Mouse (Mus musculus) forebrain, embryonic 12.5 days (tissue): Measurements from ENCODE around the gene 1500009C09Rik. TPM values are rescaled to one million over a fixed set of nuclear protein-coding genes. Genes with fewer than 3 reads are reported as not detected.

ENCODE experiments used
- ATAC-seq: fragments of 200-750 bp; cut with Nextera tagmentation; 2 replicates; pipeline ENCODE4 v1.8.0; 2017; ENCODE audit warnings: moderate TSS enrichment; ENCODE audit not compliant: low FRiP score
- H3K27ac ChIP-seq: fragments of 300-500 bp; sonication (generic); 2 replicates; pipeline ENCODE4 v1.5.1; 2016; ENCODE audit warnings: mild to moderate bottlenecking
- H3K27me3 ChIP-seq: fragments of 300-500 bp; sonication (generic); 2 replicates; pipeline ENCODE4 v1.6.1; 2016; ENCODE audit warnings: mild to moderate bottlenecking
- H3K36me3 ChIP-seq: fragments of 300-500 bp; sonication (generic); replicated peaks from 2 replicates; pipeline ENCODE4 v1.6.1; 2016; ENCODE audit warnings: mild to moderate bottlenecking
- H3K4me1 ChIP-seq: fragments of 300-500 bp; sonication (generic); 2 replicates; pipeline ENCODE4 v1.6.1; 2016
- H3K4me2 ChIP-seq: fragments of 300-500 bp; sonication (generic); 2 replicates; pipeline ENCODE4 v1.6.1; 2016; ENCODE audit warnings: mild to moderate bottlenecking, moderate library complexity
- H3K4me3 ChIP-seq: fragments of 300-500 bp; sonication (generic); replicated peaks from 2 replicates; pipeline ENCODE4 v1.5.1; 2016; ENCODE audit warnings: mild to moderate bottlenecking
- H3K9ac ChIP-seq: fragments of 300-500 bp; sonication (generic); 2 replicates; pipeline ENCODE4 v1.6.1; 2016; ENCODE audit warnings: mild to moderate bottlenecking
- H3K9me3 ChIP-seq: fragments of 300-500 bp; sonication (generic); 2 replicates; pipeline ENCODE4 v1.6.1; 2016
- WGBS: fragments of 180-500 bp; shearing (Covaris S2); methylation state at CpG from one replicate; pipeline ENCODE4 v1.1.7; 2016; 5-methylcytosine and 5-hydroxymethylcytosine counted together
- polyA plus RNA-seq: library from polyadenylated mRNA; unstranded; fragments of >200 nt; fragmentation: Nextera tagmentation; extraction: Ambion mirVana; gene quantifications from 2 replicates; pipeline ENCODE4 v1.2.1, GENCODE M21; 2016

1500009C09Rik gene
- polyA plus RNA-seq, 1 experiment from 2014 or later = 4.7 TPM

- Histone ChIP-seq H3K4me1 (peaks cover 5% of the 10 kb centered on the region), H3K4me3 (no peak within 1 kb of the TSS), H3K36me3 (no peaks in the 10 kb centered on the region), H3K27me3 (peaks cover 6% of the 10 kb centered on the region; the same call in 1 of the 2 replicates), H3K9me3 (no peaks in the 10 kb centered on the region), H3K9ac (no peak within 1 kb of the TSS), H3K4me2 (no peak within 1 kb of the TSS), H3K27ac (no peak within 1 kb of the TSS)
- WGBS = 65% methylated on average over 39 of the region's 39 CpGs
- no peak for ATAC-seq
Measured at GRCm38 (mm10) chr15:82298764-82299561, 46.8 kb downstream of the 1500009C09Rik start, which contains the start of gene Wbp2nl. Gene Wbp2nl (plus strand): TSS chr15:82298954.

- no peaks in the 10 kb centered on the region for H3K27me3 ChIP-seq
- H3K9ac ChIP-seq = no peak overlapping the region
- H3K36me3 ChIP-seq = no peaks in the 10 kb centered on the region
- no peak overlapping the region for H3K4me3 ChIP-seq
- WGBS = 76% methylated on average over 3 of the region's 3 CpGs
- ATAC-seq = no peak; the same call in 1 of the 2 replicates
- H3K27ac ChIP-seq = no peak overlapping the region
- H3K9me3 ChIP-seq = no peaks in the 10 kb centered on the region
- H3K4me2 ChIP-seq = no peak overlapping the region
- no peaks in the 10 kb centered on the region for H3K4me1 ChIP-seq
Measured at GRCm38 (mm10) chr15:82307107-82307506, 54.9 kb downstream of the 1500009C09Rik start.

GRCm38 (mm10) chr15:82308416-82308815 is 56.2 kb downstream of the 1500009C09Rik start:
- 88% methylated on average over 3 of the region's 3 CpGs for WGBS
- Histone ChIP-seq H3K27ac (no peak overlapping the region), H3K4me3 (no peak overlapping the region), H3K36me3 (no peaks in the 10 kb centered on the region), H3K9me3 (no peaks in the 10 kb centered on the region), H3K27me3 (no peaks in the 10 kb centered on the region), H3K9ac (no peak overlapping the region), H3K4me2 (no peak overlapping the region), H3K4me1 (no peaks in the 10 kb centered on the region)
- no peak for ATAC-seq

Other genes with a start within 250 kb of the 1500009C09Rik start
- 39.2 and 40.7 TPM in 2 replicates for gene Desi1, start 218.5 kb upstream of the 1500009C09Rik start, polyA plus RNA-seq
- 210 and 220 TPM in 2 replicates for gene Snu13, start 204.8 kb upstream of the 1500009C09Rik start, polyA plus RNA-seq
- 0.06 TPM in 1 of 2 replicates, not detected in the other for gene 4930407I10Rik, start 193.2 kb upstream of the 1500009C09Rik start, polyA plus RNA-seq
- 0.06 and 0.08 TPM in 2 replicates for gene Mei1, start 182.4 kb upstream of the 1500009C09Rik start, polyA plus RNA-seq
- 17.5 and 19.0 TPM in 2 replicates for gene Ccdc134, start 124.5 kb upstream of the 1500009C09Rik start, polyA plus RNA-seq
- gene Srebf2, start 105.2 kb upstream of the 1500009C09Rik start, polyA plus RNA-seq = 244 and 265 TPM in 2 replicates
- 0.90 and 2.4 TPM in 2 replicates for gene Shisa8, start 39.6 kb upstream of the 1500009C09Rik start, polyA plus RNA-seq
- gene Tnfrsf13c, start 28.0 kb upstream of the 1500009C09Rik start, polyA plus RNA-seq = 0.24 and 0.29 TPM in 2 replicates
- 81.3 and 86.4 TPM in 2 replicates for gene Cenpm, start 7.6 kb upstream of the 1500009C09Rik start, polyA plus RNA-seq
- 223 and 233 TPM in 2 replicates for gene Sept3, start 22.5 kb downstream of the 1500009C09Rik start, polyA plus RNA-seq
- gene Wbp2nl, start 46.6 kb downstream of the 1500009C09Rik start, polyA plus RNA-seq = 0.14 and 0.18 TPM in 2 replicates
- 20.4 and 20.5 TPM in 2 replicates for gene Naga, start 86.5 kb downstream of the 1500009C09Rik start, polyA plus RNA-seq
- gene Pheta2, start 86.5 kb downstream of the 1500009C09Rik start, polyA plus RNA-seq = 3.0 and 3.6 TPM in 2 replicates
- 245 and 250 TPM in 2 replicates for gene Smdt1, start 86.6 kb downstream of the 1500009C09Rik start, polyA plus RNA-seq
- 277 and 278 TPM in 2 replicates for gene Ndufa6, start 101.9 kb downstream of the 1500009C09Rik start, polyA plus RNA-seq
- 2.1 and 2.8 TPM in 2 replicates for gene Cyp2d22, start 127.9 kb downstream of the 1500009C09Rik start, polyA plus RNA-seq
- gene Cyp2d11, start 141.6 kb downstream of the 1500009C09Rik start, polyA plus RNA-seq = not detected in 2 replicates
- not detected in 2 replicates for gene Cyp2d10, start 154.8 kb downstream of the 1500009C09Rik start, polyA plus RNA-seq
- gene Cyp2d9, start 181.0 kb downstream of the 1500009C09Rik start, polyA plus RNA-seq = not detected in 2 replicates